Mouse (Mus musculus): ENCODE measurements at regions not wholly inside any gene's neighbourhood (a gene's known extent, or its start where the extent isn't known, plus 50 kb on each side); places are given as distances from the start of the nearest gene placed in this dataset.

DNA sequence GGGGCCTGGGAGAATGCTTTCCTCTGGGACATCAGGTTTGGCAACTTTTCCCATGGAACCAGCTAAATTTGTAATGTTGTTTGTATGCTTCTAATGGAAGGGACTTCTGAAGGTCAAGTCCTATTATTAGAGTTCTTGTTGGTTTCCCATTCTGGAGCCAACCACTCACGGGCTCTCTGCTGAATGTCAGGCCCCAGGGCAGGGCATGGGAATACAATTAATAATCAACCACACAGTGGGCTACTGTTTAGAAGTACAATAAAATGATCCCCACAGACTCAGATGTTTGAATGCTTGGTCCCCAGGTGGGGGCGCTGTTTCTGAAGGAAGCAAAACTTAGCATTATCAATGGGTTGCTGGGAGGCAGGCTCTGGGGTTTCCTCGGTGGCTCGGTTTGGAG lies 275.6 kb upstream of the Kazn start:
- DNase-seq, result no peak

DNA sequence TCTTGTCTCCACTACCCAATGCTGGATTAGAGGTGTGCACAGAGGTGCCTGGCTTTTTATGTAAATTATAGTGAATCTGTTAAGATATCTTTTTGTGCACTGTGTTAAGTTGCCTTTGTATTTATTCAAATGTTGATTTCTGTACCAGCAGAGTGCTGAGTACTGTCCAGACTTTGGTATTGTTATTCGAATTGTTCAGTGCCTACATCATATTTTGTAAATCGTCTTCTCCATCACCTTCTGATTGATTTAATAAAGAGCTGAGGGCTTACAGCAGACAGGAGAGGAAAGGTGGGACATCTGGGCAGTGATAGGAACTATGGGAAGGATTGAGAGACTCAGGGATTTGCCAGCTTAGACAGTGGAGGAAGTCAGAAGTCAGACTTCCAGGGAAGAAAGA lies 270.2 kb upstream of the Kazn start:
- TF ChIP-seq CTCF (IDR thresholded peaks at IDR 0.05), result no peak
- Histone ChIP-seq H3K27ac (no peak overlapping the region), H3K4me3 (no peak overlapping the region)
- DNase-seq, result no peak
- intact Hi-C loops (cut with DNase I), result no loop called here

More for the DNA sequence above, 275.6 kb upstream of the Kazn start:
- no peak for TF ChIP-seq CTCF (IDR thresholded peaks at IDR 0.05)
- intact Hi-C loops (cut with DNase I), result no loop called here
- H3K4me3 ChIP-seq, result no peak overlapping the region
- H3K27ac ChIP-seq, result no peak overlapping the region

DNA sequence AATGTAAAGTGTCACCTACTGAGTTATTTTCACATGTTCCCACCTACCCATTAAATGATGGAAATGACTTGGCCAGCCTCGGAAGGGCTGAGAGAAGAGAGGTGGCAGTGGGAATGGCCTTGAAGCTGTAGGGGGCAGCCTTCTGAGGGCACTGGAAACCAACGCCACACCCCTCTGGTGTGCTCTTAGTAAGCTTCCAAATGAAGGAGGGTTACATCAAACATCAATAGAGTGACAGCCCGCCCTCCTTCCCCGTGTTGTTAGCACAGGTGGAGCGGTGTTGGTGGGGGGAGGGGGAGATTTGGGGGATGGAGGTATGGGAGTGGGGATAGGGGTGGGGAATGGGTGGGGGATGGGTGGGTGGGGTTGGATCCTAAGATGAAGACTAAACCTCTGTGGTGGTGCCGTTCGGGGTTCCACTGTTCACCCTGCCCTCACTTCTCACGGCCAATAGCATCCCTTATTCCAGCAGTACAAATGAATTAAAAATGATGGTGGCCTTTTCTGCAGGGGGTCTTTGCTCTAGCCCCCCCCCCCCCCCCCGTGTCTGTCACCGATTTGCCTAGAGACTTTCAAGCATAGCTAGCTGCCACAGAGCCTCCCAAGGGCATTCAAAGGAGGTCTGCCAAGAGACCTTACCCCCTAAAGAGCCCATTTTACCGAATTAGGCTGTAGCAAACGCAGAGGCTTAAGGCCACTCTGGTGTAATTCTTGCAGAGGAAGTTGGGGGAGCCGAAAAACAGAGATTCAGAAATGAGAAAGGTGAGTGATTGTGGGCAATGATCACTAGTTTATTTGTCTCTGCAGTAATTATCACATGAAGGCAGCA lies 267.4 kb upstream of the Kazn start:
- no peak for DNase-seq
- H3K27ac ChIP-seq, result no peak overlapping the region
- TF ChIP-seq CTCF (IDR thresholded peaks at IDR 0.05), result no peak
- no peak overlapping the region for H3K4me3 ChIP-seq
- intact Hi-C loops (cut with DNase I), result no loop called here

DNA sequence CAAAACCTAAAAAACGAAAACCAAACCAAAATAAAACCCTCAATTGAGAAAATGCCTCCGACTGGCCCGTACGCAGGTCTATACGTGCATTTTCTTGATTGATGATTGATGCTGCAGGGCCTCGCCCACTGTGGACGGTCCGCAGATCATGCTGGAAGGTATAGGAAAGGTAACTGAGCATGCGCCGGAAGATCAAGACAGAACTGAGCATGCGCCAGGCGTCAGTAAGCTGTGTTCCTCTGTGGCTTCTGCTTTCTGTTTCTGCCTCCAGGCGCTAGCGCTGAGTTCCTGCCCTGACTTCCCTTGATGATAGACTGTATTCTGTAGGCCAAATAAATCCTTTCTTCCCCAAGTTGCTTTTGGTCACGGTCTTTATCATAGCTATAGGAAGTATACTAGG lies 264.6 kb upstream of the Kazn start:
- no peak for DNase-seq
- no peak overlapping the region for H3K4me3 ChIP-seq
- H3K27ac ChIP-seq, result no peak overlapping the region
- TF ChIP-seq CTCF (IDR thresholded peaks at IDR 0.05), result no peak
- intact Hi-C loops (cut with DNase I), result no loop called here

DNA sequence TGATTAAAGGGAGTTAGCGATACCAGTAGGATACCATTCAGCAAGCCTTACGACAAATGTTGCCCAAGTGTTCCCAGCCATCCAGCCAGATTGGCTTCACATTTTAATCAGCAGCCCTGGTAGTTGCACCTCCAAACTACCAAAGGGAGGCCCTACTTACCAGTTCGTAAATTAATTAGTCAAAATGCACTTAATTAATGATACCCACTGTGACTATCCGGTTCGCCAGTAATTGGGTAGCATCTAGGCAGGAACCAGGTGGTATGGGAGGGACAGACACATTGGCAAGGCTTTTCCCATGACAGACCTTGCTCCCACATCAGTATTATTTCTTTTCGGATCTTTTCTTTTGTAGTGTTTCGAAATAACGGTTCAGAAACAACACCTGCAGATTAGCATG lies 262.0 kb upstream of the Kazn start:
- H3K4me3 ChIP-seq, result no peak overlapping the region
- intact Hi-C loops (cut with DNase I), result no loop called here
- no peak for TF ChIP-seq CTCF (IDR thresholded peaks at IDR 0.05)
- no peak overlapping the region for H3K27ac ChIP-seq
- no peak for DNase-seq

DNA sequence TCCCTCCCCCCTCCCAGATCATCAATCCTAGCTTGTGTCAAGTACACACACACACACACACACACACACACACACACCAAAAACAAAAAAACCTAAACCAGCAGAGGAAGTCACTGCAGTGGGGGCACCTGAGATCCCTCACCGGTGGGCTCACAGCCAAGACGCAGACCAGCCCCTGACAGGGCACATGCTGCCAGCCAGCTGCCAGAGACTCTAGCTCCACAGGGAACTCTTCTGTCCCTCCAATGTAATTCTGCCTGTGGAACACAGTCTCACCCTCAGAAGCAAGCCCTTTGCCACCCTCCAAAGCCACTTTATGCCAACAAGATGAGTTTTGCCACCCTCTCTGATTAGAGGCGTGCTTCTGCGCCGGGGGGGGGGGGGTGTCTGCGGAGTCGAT lies 261.3 kb upstream of the Kazn start:
- TF ChIP-seq CTCF (IDR thresholded peaks at IDR 0.05), result no peak
- no peak for DNase-seq
- no peak overlapping the region for H3K4me3 ChIP-seq
- intact Hi-C loops (cut with DNase I), result no loop called here
- H3K27ac ChIP-seq, result no peak overlapping the region

DNA sequence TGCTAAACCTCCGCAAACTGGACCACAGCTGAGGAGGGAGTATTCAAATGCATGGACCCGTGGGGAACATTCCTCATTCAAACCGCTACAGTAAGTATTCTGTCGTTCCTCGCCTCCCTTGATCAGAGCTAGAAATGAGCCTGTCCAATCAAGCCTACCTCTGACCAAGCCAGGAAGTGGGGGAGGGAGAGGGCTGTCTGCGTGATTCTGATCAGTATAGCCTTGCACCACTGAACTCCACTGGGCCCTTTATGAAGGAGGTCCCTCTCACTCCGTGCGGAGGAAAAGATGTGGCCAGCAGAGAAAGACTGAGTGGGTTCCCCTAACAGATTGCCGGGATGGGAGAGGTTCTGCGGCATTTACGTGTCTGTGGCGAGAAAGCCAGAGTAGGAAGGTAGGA lies 257.4 kb upstream of the Kazn start:
- intact Hi-C loops (cut with DNase I), result no loop called here
- DNase-seq, result no peak
- H3K27ac ChIP-seq, result no peak overlapping the region
- TF ChIP-seq CTCF (IDR thresholded peaks at IDR 0.05), result no peak
- H3K4me3 ChIP-seq, result no peak overlapping the region

DNA sequence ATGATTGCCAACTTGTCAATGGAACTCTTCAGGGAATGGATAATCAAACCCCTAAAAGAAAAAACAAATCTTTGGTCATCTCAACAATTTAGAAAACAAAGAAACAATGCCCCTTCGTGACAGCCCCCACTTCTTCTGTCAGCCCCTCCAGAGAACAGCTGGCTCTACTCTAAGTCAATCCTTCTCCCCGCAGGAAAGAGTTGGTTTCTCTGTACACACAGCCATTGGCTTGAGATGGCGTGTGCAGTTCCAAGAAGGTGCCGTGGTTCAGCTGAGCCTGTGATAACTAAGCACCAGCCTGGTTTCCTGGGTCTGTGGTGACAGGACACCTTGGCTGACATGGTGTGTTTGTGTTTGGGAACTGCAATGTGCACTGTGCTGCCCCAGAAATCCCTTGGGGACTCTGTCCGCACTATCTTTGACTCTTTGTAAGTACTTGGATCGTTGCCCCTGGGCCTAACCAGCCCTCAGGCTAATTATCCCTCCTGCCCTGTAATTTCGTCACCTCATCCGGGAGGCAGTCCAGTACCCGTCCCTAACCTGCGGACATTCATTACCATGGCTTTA lies 253.8 kb upstream of the Kazn start:
- Histone ChIP-seq H3K4me3 (no peak overlapping the region), H3K27ac (no peak overlapping the region)
- TF ChIP-seq CTCF (IDR thresholded peaks at IDR 0.05), result no peak
- intact Hi-C loops (cut with DNase I), result no loop called here
- no peak for DNase-seq

DNA sequence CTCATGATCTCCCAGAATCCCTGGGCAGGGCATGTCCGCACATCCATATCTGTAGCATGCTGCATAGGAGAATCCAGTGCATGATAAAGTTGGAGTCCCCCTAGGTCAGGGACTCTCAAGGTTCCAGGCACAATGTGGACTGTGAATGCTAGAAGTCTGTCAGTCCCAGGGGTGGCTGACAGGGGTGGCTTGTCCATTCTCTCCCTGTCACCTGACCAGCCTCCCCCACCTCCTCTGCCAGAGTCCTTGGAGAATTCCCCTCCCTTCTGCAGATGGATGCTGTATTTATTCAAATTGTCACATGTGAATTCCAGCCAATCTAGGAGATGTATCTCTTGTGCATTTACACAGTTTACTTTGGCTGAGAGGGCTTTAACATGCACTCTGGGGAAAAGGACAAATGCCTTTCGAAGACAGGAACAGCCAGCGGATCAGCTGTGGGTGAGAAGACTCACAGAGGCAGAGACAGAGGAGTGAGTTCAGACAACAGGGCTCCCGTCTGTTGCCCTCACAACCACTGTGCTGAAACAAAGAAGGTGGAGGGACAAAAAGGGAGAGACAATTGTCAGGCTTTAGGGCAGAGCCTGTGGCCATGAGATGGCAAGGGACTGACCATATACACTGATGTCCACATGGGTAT lies 246.7 kb upstream of the Kazn start:
- no peak overlapping the region for H3K27ac ChIP-seq
- intact Hi-C loops (cut with DNase I), result no loop called here
- H3K4me3 ChIP-seq, result no peak overlapping the region
- DNase-seq, result no peak
- TF ChIP-seq CTCF (IDR thresholded peaks at IDR 0.05), result no peak

DNA sequence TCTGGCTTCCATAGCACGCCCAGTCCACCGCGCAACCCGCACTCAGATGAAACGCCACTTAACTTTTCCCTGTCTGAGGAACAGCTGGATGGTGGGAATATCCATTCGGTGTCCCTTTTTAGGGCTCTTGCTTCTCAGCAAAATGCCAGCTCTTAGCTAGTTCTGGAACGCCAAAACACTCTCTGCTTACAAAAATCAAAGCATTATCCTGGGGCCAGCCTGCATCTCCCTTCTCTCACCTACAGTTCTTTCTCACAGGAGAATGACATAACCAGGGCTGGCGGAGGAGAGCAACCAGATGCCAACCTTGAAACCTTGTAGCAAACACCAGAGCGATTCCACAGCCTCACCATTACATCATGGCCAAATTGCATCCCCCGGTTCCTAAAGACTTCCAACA lies 236.4 kb upstream of the Kazn start:
- Histone ChIP-seq H3K4me3 (no peak overlapping the region; the same call in 1 of the 2 replicates), H3K27ac (no peak overlapping the region)
- intact Hi-C loops (cut with DNase I), result no loop called here
- DNase-seq, result no peak
- no peak for TF ChIP-seq CTCF (IDR thresholded peaks at IDR 0.05)

DNA sequence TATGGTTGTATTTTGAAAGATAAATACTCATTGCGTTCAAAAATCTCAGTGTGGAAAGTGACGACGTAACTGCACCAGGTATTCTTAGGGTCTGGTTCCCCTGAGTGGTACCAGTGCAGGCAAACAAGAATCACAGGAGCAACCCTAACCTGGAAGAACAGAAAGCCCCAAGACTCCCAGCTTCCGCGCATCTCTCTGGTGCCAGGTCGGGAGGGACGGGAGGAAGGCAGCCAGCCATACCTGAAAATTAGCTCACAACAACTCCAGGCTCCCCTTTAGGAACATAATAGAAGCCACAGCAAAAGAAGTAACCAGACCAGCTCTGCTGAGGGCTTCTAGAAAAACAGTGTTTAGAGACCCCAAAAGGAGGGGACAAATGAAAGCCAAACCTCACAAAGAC lies 235.4 kb upstream of the Kazn start:
- TF ChIP-seq CTCF (IDR thresholded peaks at IDR 0.05), result no peak
- Histone ChIP-seq H3K27ac (no peak overlapping the region), H3K4me3 (no peak overlapping the region)
- DNase-seq, result no peak
- intact Hi-C loops (cut with DNase I), result no loop called here

DNA sequence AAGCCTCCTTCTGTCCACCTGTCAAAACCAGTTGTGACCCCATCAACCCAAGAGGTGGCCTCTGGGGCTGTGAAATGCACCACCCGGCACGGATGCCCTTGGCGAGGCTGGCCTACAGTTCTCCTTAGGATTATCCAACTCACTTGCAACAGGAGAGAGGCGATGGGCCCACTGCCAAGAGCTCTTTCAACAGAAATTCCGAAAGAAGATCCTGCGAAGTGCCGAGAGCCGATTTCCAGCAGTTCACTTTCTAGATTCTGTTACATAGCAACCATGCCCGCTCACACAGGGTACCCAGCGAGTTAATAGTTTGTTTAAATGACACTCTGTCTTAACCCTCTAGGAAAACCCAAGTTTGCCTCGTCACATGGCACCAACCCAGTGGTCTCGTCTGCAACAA lies 234.8 kb upstream of the Kazn start:
- intact Hi-C loops (cut with DNase I), result no loop called here
- Histone ChIP-seq H3K27ac (no peak overlapping the region), H3K4me3 (no peak overlapping the region)
- TF ChIP-seq CTCF (IDR thresholded peaks at IDR 0.05), result no peak
- peak; percentile 54 for DNase-seq

DNA sequence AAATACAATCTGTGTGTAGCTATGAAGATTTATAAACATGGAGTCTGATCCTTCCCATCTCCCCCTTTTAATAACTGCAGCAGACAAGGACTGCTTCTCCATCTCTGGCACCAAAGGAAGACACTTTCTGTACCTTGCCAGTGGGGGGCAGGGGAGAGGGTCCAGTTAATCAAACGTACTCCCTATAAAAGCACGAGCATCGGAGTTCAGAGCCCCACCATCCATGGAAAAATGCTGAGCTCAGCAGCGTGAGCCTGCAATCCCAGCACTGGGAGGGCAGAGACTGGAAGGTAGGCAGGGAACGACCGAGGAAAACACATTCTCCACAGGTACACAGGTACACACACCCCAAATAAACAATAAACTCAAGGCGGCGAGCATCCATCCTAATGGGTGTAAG lies 234.1 kb upstream of the Kazn start:
- Histone ChIP-seq H3K4me3 (no peak overlapping the region), H3K27ac (no peak overlapping the region)
- intact Hi-C loops (cut with DNase I), result no loop called here
- no peak for TF ChIP-seq CTCF (IDR thresholded peaks at IDR 0.05)
- no peak for DNase-seq

DNA sequence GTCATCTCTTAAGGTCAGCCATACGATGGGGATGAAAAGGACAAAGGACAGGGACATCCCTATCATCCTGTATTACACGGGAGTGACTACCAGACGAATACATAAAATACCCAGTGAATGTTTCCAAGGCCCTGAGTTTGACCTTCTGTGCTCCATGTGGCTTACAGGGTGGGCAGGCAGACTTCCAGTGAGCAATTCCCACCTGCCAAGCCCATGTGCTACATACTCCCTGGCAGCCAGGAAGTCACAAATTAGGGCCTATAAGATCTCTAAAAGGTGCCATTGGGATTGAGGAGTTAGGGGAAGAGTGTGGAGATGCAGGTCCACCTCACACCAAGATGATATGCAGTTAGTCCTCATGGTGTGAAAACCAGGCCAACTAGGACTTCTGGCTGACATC lies 233.1 kb upstream of the Kazn start:
- Histone ChIP-seq H3K27ac (no peak overlapping the region), H3K4me3 (no peak overlapping the region)
- no peak for DNase-seq
- TF ChIP-seq CTCF (IDR thresholded peaks at IDR 0.05), result no peak
- intact Hi-C loops (cut with DNase I), result no loop called here

Measured in gastrocnemius, adult 2 months (tissue).